Mouse (Mus musculus) retina, adult 2 months (tissue): Measurements from ENCODE around the gene Stk10.

ENCODE experiments used
- DNase-seq: peaks from one replicate; pipeline ENCODE4 v3.0.0-alpha.2; 2012; ENCODE audit warnings: low read depth, low spot score

Gene Stk10

GRCm38 (mm10) chr11:32567000-32567855 is 34.1 kb downstream of the Stk10 start:
- no peak for DNase-seq

- no peak for DNase-seq
These were observed 35.0 kb downstream of the Stk10 start for GRCm38 (mm10) chr11:32568060-32568459.

- DNase-seq, result no peak
These were observed 35.7 kb downstream of the Stk10 start for GRCm38 (mm10) chr11:32568637-32569293.

GRCm38 (mm10) chr11:32571103-32571502 is 38.0 kb downstream of the Stk10 start:
- no peak for DNase-seq

- no peak for DNase-seq
These were observed 40.6 kb downstream of the Stk10 start for GRCm38 (mm10) chr11:32573669-32574068.

GRCm38 (mm10) chr11:32575964-32576759 is 43.1 kb downstream of the Stk10 start:
- DNase-seq, result no peak

- no peak for DNase-seq
These were observed 43.6 kb downstream of the Stk10 start for GRCm38 (mm10) chr11:32576760-32577050.

- no peak for DNase-seq
These were observed 47.3 kb downstream of the Stk10 start for GRCm38 (mm10) chr11:32580305-32580947.

GRCm38 (mm10) chr11:32581031-32581430 is 47.9 kb downstream of the Stk10 start:
- DNase-seq, result no peak

GRCm38 (mm10) chr11:32582813-32583212 is 49.7 kb downstream of the Stk10 start:
- DNase-seq, result no peak

GRCm38 (mm10) chr11:32585996-32586395 is 52.9 kb downstream of the Stk10 start:
- no peak for DNase-seq

GRCm38 (mm10) chr11:32587191-32588089 is 54.3 kb downstream of the Stk10 start:
- DNase-seq, result no peak

- peak; percentile 11 for DNase-seq
These were observed 55.2 kb downstream of the Stk10 start for GRCm38 (mm10) chr11:32588090-32588891.

GRCm38 (mm10) chr11:32588892-32589172 is 55.7 kb downstream of the Stk10 start:
- DNase-seq, result no peak

- no peak for DNase-seq
These were observed 56.1 kb downstream of the Stk10 start for GRCm38 (mm10) chr11:32589201-32589600.

GRCm38 (mm10) chr11:32589791-32590190 is 56.7 kb downstream of the Stk10 start:
- DNase-seq, result no peak

GRCm38 (mm10) chr11:32590205-32590604 is 57.1 kb downstream of the Stk10 start:
- no peak for DNase-seq

- DNase-seq, result no peak
These were observed 59.1 kb downstream of the Stk10 start for GRCm38 (mm10) chr11:32591921-32592850.

GRCm38 (mm10) chr11:32593081-32593480 is 60.0 kb downstream of the Stk10 start:
- no peak for DNase-seq
